Mouse (Mus musculus): ENCODE measurements around the gene Fhad1.

DNA sequence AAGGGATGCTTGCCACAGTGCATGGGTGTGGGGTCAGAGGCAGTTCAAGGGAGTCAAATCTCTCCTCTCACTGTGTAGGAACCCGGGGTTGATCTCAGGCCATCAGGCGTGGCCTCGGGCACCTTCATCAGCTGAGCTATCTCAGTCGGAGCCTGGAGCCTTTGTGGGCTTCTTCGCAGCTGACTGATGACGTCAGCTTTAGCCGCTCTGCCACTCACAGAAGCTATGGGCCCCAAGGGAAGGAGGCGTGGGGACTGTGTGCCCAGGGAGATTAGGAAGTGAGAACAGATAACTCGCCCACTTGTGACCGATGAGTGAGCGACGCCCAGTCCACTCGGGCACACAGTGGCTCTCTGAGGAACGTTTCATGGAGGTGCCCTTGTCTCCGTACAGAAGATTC is 2.8 kb upstream of the Fhad1 start:
- TF ChIP-seq CTCF (IDR thresholded peaks at IDR 0.05; ENCODE audit: low read depth) (no peak), EP300 (optimal IDR thresholded peaks at IDR 0.05) (no peak)

Measured in stomach, postnatal 0 days (tissue).